Mouse (Mus musculus) bone marrow macrophage, adult 2 months (primary cell): Measurements from ENCODE around the gene Umad1.

Experiments
- CTCF ChIP-seq: IDR thresholded peaks from 2 replicates; pipeline ENCODE4 v1.5.1; 2012; ENCODE audit warnings: low read depth, mild to moderate bottlenecking, low read length, moderate library complexity
- POLR2A ChIP-seq: IDR thresholded peaks from 2 replicates; pipeline ENCODE4 v1.6.1; 2012; ENCODE audit warnings: mild to moderate bottlenecking, low read depth, low read length, borderline replicate concordance

DNA sequence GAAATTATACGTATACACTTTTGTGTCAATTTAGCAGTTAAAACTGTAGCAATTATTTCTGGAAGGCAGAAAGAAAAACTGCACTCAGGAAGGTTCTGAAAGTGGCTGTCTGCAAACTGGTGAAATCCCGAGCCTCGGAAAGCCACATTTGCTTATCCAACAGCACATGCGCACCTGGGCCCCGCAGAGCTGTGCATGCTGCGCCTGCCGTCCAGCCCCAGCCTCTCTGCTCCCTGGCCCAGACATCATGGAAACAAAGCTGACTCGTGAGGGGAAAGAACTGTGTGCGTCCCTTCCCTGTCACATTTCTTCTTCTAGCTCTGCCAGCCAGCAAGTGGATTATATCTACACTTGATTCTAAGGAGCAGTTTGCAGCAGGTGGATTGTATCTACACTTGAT is 154.9 kb downstream of the Umad1 start:
- TF ChIP-seq CTCF (no peak), POLR2A (no peak)
